Mouse (Mus musculus) cortical plate, adult 2 months (tissue): Measurements from ENCODE around the gene Serpinb1b. TPM values are rescaled to one million over a fixed set of nuclear protein-coding genes. Genes with fewer than 3 reads are reported as not detected.
"Not testable (repeated sequence)": the region's sequence is repeated elsewhere in the genome, so short reads cannot be mapped to it uniquely, and the experiment has no call there.

Experiments used
- H3K27ac ChIP-seq: fragments of 200-500 bp; 2 replicates; pipeline ENCODE4 v1.5.1; 2012; ENCODE audit warnings: low read length, control low read depth, inconsistent platforms; ENCODE audit not compliant: insufficient read depth
- H3K4me1 ChIP-seq: fragments of 200-500 bp; 2 replicates; pipeline ENCODE4 v1.6.1; 2011; ENCODE audit warnings: low read length; ENCODE audit not compliant: control insufficient read depth, insufficient read depth
- H3K4me3 ChIP-seq: fragments of 200-500 bp; 2 replicates; pipeline ENCODE4 v1.5.1; 2011; ENCODE audit warnings: mild to moderate bottlenecking, low read length, control low read depth; ENCODE audit not compliant: insufficient read depth
- CTCF ChIP-seq: fragments of 200-500 bp; IDR thresholded peaks from 2 replicates; pipeline ENCODE4 v1.5.1; 2011; ENCODE audit warnings: mild to moderate bottlenecking, control low read depth, low read length; ENCODE audit not compliant: insufficient read depth; ENCODE audit errors: extremely low read depth
- POLR2A ChIP-seq: fragments of 200-500 bp; IDR thresholded peaks from 2 replicates; pipeline ENCODE4 v1.6.1; 2011; ENCODE audit warnings: mild to moderate bottlenecking, low read length, control low read depth; ENCODE audit not compliant: insufficient read depth; ENCODE audit errors: extremely low read depth
- polyA plus RNA-seq: library from polyadenylated mRNA; depleted of rRNA; stranded (reverse); fragments of >200 nt; gene quantifications from 2 replicates; pipeline ENCODE4 v1.2.3, GENCODE M21; 2012; rRNA removed

The Serpinb1b gene
- 0.34 and 0.96 TPM in 2 replicates for polyA plus RNA-seq

GRCm38 (mm10) chr13:33078056-33078705, at the start of gene Serpinb1b:
TSS of gene Serpinb1b (plus strand) at chr13:33078575.
- H3K4me1 ChIP-seq, result no peaks in the 10 kb centered on the region
- TF ChIP-seq POLR2A (no peak), CTCF (no peak)
- H3K4me3 ChIP-seq, result no peak within 1 kb of the TSS
- no peak within 1 kb of the TSS for H3K27ac ChIP-seq

- not testable (repeated sequence) for H3K4me1 ChIP-seq, H3K27ac ChIP-seq, H3K4me3 ChIP-seq
Measured at GRCm38 (mm10) chr13:33029478-33029877, 48.9 kb upstream of the Serpinb1b start.

GRCm38 (mm10) chr13:33030281-33030680, 48.1 kb upstream of the Serpinb1b start:
- no peaks in the 10 kb centered on the region for H3K4me1 ChIP-seq
- TF ChIP-seq CTCF (no peak), POLR2A (no peak)
- no peak overlapping the region for H3K4me3 ChIP-seq
- H3K27ac ChIP-seq, result no peak overlapping the region

GRCm38 (mm10) chr13:33035506-33035905, 42.9 kb upstream of the Serpinb1b start:
- no peak overlapping the region for H3K27ac ChIP-seq
- H3K4me1 ChIP-seq, result no peaks in the 10 kb centered on the region
- no peak for TF ChIP-seq POLR2A
- TF ChIP-seq CTCF, result no peak
- H3K4me3 ChIP-seq, result no peak overlapping the region

GRCm38 (mm10) chr13:33043542-33043941, 34.8 kb upstream of the Serpinb1b start:
- TF ChIP-seq CTCF, result no peak
- no peak for TF ChIP-seq POLR2A
- Histone ChIP-seq H3K27ac (no peak overlapping the region), H3K4me1 (no peaks in the 10 kb centered on the region), H3K4me3 (no peak overlapping the region)

GRCm38 (mm10) chr13:33047234-33047633, 31.1 kb upstream of the Serpinb1b start:
- TF ChIP-seq CTCF, result no peak
- TF ChIP-seq POLR2A, result no peak
- Histone ChIP-seq H3K4me1 (no peaks in the 10 kb centered on the region), H3K27ac (no peak overlapping the region), H3K4me3 (no peak overlapping the region)

- Histone ChIP-seq H3K4me3 (no peak overlapping the region), H3K4me1 (no peaks in the 10 kb centered on the region), H3K27ac (no peak overlapping the region)
- TF ChIP-seq CTCF, result no peak
- TF ChIP-seq POLR2A, result no peak
Measured at GRCm38 (mm10) chr13:33048187-33048586, 30.2 kb upstream of the Serpinb1b start.

- Histone ChIP-seq H3K4me3 (no peak overlapping the region), H3K27ac (no peak overlapping the region), H3K4me1 (no peaks in the 10 kb centered on the region)
- TF ChIP-seq CTCF (no peak), POLR2A (no peak)
Measured at GRCm38 (mm10) chr13:33051697-33052096, 26.7 kb upstream of the Serpinb1b start.

- no peak overlapping the region for H3K27ac ChIP-seq
- H3K4me3 ChIP-seq, result no peak overlapping the region
- no peak for TF ChIP-seq CTCF
- TF ChIP-seq POLR2A, result no peak
- H3K4me1 ChIP-seq, result no peaks in the 10 kb centered on the region; the same call in 1 of the 2 replicates
Measured at GRCm38 (mm10) chr13:33063048-33063447, 15.3 kb upstream of the Serpinb1b start.

GRCm38 (mm10) chr13:33067387-33067977, 10.9 kb upstream of the Serpinb1b start:
- Histone ChIP-seq H3K4me1 (no peaks in the 10 kb centered on the region; the same call in 1 of the 2 replicates), H3K27ac (no peak overlapping the region), H3K4me3 (no peak overlapping the region)
- no peak for TF ChIP-seq POLR2A

- TF ChIP-seq POLR2A, result no peak
- TF ChIP-seq CTCF, result no peak
- Histone ChIP-seq H3K4me3 (no peak overlapping the region), H3K27ac (no peak overlapping the region), H3K4me1 (no peaks in the 10 kb centered on the region; the same call in 1 of the 2 replicates)
Measured at GRCm38 (mm10) chr13:33068164-33068563, 10.2 kb upstream of the Serpinb1b start.
